Mouse (Mus musculus) layer of hippocampus, postnatal 14 days (tissue): ENCODE measurements around the gene Wnt7b. TPM values are rescaled to one million over a fixed set of nuclear protein-coding genes. Genes with fewer than 3 reads are reported as not detected.

Source experiments
- DNase-seq, 2 experiments: peaks; one replicate each; pipeline ENCODE4 v3.0.0; 2021 to 2022; ENCODE audit warnings: low spot score in 2 of 2, mixed read lengths in 1 of 2
- total RNA-seq, 2 experiments: library from RNA; stranded (reverse); gene quantifications; 2 replicates each; pipeline ENCODE4 v1.2.3; 2021

The Wnt7b gene
- total RNA-seq, 2 experiments from 2014 or later = 33.8 to 34.8 TPM

- DNase-seq = peak; percentile 22 to 34
These were observed 58.9 kb downstream of the Wnt7b start for GRCm38 (mm10) chr15:85523173-85523991.

GRCm38 (mm10) chr15:85519438-85519837 is 62.8 kb downstream of the Wnt7b start:
- DNase-seq = no peak

- DNase-seq = no peak
These were observed 74.8 kb downstream of the Wnt7b start for GRCm38 (mm10) chr15:85507370-85508014.

GRCm38 (mm10) chr15:85506680-85507079 is 75.6 kb downstream of the Wnt7b start:
- no peak for DNase-seq

GRCm38 (mm10) chr15:85505118-85505925 is 77.0 kb downstream of the Wnt7b start:
- peak in 1 of 2 experiments; percentile 59 for DNase-seq

GRCm38 (mm10) chr15:85503127-85503526 is 79.1 kb downstream of the Wnt7b start, which contains the start of gene 7530416G11Rik:
7530416G11Rik (minus strand) TSS chr15:85503227.
- DNase-seq = no peak

GRCm38 (mm10) chr15:85500267-85500666 is 82.0 kb downstream of the Wnt7b start:
- DNase-seq = no peak

- no peak for DNase-seq
These were observed 84.2 kb downstream of the Wnt7b start for GRCm38 (mm10) chr15:85497981-85498475.

GRCm38 (mm10) chr15:85497548-85497947 is 84.7 kb downstream of the Wnt7b start:
- DNase-seq = no peak

- peak; percentile 67 to 75 for DNase-seq
These were observed 88.1 kb downstream of the Wnt7b start for GRCm38 (mm10) chr15:85494163-85494621.

GRCm38 (mm10) chr15:85489751-85490150 is 92.5 kb downstream of the Wnt7b start:
- DNase-seq = no peak

- DNase-seq = no peak
These were observed 93.4 kb downstream of the Wnt7b start for GRCm38 (mm10) chr15:85488900-85489299.

Other genes starting within 250 kb of the Wnt7b start
- 100 to 1,000 TPM; 323 to 344 TPM for gene Atxn10, start 246.2 kb downstream of the Wnt7b start, total RNA-seq
- gene 7530416G11Rik, start 79.2 kb downstream of the Wnt7b start, total RNA-seq = not detected
- 1 to 10 TPM; 3.4 to 3.7 TPM for gene Ppara, start 152.5 kb upstream of the Wnt7b start, total RNA-seq
- gene Cdpf1, start 229.2 kb upstream of the Wnt7b start, total RNA-seq = 10 to 100 TPM; 24.2 to 24.7 TPM
- gene Pkdrej, start 239.3 kb upstream of the Wnt7b start, total RNA-seq = under 1 TPM; 0.35 to 0.52 TPM
- gene Ttc38, start 249.8 kb upstream of the Wnt7b start, total RNA-seq = 1 to 10 TPM; 4.7 to 7.1 TPM